Mouse (Mus musculus) heart, embryonic 16.5 days (tissue): ENCODE measurements at regions not wholly inside any gene's neighbourhood (a gene's known extent, or its start where the extent isn't known, plus 50 kb on each side); places are given as distances from the start of the nearest gene placed in this dataset.

Source experiments
- ATAC-seq: fragments of 200-750 bp; cut with Nextera tagmentation; replicated peaks from 2 replicates; pipeline ENCODE4 v1.8.0; 2017; ENCODE audit warnings: moderate number of reproducible peaks; ENCODE audit not compliant: insufficient read depth, low FRiP score; ENCODE audit errors: extremely low read depth
- H3K27ac ChIP-seq: fragments of 300-500 bp; sonication (generic); 2 replicates; pipeline ENCODE4 v1.5.1; 2014; ENCODE audit warnings: mild to moderate bottlenecking, low read length, control low read depth, moderate library complexity
- H3K27me3 ChIP-seq: fragments of 300-500 bp; sonication (generic); 2 replicates; pipeline ENCODE4 v1.6.1; 2014; ENCODE audit warnings: low read length, mixed read lengths; ENCODE audit not compliant: control insufficient read depth, insufficient read depth
- H3K36me3 ChIP-seq: fragments of 300-500 bp; sonication (generic); 2 replicates; pipeline ENCODE4 v1.6.1; 2014; ENCODE audit not compliant: control insufficient read depth, insufficient read depth
- H3K4me1 ChIP-seq: fragments of 300-500 bp; sonication (generic); 2 replicates; pipeline ENCODE4 v1.6.1; 2014; ENCODE audit warnings: low read length, mixed read lengths; ENCODE audit not compliant: control insufficient read depth, insufficient read depth
- H3K4me2 ChIP-seq: fragments of 300-500 bp; sonication (generic); 2 replicates; pipeline ENCODE4 v1.6.1; 2014; ENCODE audit warnings: low read depth, mild to moderate bottlenecking, control low read depth, low read length
- H3K4me3 ChIP-seq: fragments of 300-500 bp; sonication (generic); 2 replicates; pipeline ENCODE4 v1.5.1; 2014; ENCODE audit warnings: mild to moderate bottlenecking, control low read depth, low read length
- H3K9ac ChIP-seq: fragments of 300-500 bp; sonication (generic); 2 replicates; pipeline ENCODE4 v1.6.1; 2014; ENCODE audit warnings: low read length, control low read depth
- H3K9me3 ChIP-seq: fragments of 300-500 bp; sonication (generic); replicated peaks from 2 replicates; pipeline ENCODE4 v1.6.1; 2016; ENCODE audit warnings: low read length; ENCODE audit not compliant: control insufficient read depth
- WGBS: fragments of 180-500 bp; shearing (Covaris S2); extraction: QIAGEN DNeasy Blood & Tissue Kit; methylation state at CpG from one replicate; pipeline ENCODE4 v1.1.7; 2014; 5-methylcytosine and 5-hydroxymethylcytosine counted together

DNA sequence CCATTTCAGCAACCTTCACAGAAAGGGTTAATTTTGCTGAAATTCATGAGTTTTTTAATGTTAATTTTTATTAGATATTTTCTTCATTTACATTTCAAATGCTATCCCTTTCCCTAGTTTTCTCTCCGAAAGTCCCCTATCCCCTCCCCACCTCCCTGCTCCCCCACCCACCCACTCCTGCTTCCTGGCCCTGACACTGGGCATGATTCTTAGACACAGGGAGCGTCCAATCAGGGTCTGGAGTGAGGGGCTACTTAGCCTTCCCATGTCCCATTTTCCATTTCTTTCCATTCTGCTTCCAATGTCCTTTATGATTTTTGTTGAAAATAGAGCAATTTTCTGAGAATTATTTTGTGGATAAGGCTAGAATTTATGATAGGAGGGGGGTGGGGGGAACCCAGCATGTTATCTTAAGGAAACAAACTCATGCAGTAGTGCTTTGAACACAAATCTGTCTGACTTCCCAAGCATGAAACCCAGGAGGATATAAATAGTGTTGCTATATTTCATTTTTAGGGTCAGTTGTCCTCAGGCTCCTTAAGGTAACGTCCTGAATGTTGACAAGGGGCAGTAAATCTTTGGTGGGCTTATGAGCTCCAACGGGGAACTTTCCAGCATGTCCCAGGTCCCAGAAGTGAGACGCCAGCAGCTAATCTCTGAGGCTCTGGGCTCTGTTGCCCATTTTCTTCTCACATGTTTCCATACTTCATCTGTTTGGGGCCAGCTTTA is 254.0 kb downstream of the 4930544G11Rik start:
- H3K27ac ChIP-seq, result no peak overlapping the region
- ATAC-seq, result no peak
- H3K4me1 ChIP-seq, result no peaks in the 10 kb centered on the region
- H3K9ac ChIP-seq, result no peak overlapping the region
- no peaks in the 10 kb centered on the region for H3K36me3 ChIP-seq
- no peak overlapping the region for H3K4me3 ChIP-seq
- no peaks in the 10 kb centered on the region for H3K9me3 ChIP-seq
- H3K4me2 ChIP-seq, result no peak overlapping the region
- no peaks in the 10 kb centered on the region for H3K27me3 ChIP-seq
- WGBS, result 63% methylated on average over 5 of the region's 5 CpGs

DNA sequence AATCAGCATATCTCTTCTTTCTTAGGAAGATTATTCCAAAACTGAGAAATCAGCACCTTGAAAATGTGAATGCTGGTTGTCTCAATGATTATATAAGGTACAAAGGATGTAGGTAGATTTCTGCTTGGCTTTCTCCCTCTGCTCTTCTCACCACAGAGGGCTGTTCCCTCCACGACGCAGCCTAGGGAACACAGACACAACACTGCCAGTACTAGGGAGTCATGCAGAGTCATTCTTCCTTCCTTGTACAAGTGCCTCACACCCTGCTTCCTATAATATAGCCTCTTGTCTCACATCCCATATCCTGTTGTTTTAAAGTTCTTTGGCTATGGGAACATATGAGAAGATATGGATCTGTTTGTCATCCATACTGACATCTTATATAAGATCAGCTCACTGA is 265.1 kb downstream of the 4930544G11Rik start:
- WGBS, result 39% methylated on average over 2 of the region's 2 CpGs
- no peak overlapping the region for H3K4me3 ChIP-seq
- no peak overlapping the region for H3K27ac ChIP-seq
- no peaks in the 10 kb centered on the region for H3K9me3 ChIP-seq
- H3K4me2 ChIP-seq, result no peak overlapping the region
- H3K9ac ChIP-seq, result no peak overlapping the region
- H3K36me3 ChIP-seq, result no peaks in the 10 kb centered on the region
- no peaks in the 10 kb centered on the region for H3K27me3 ChIP-seq
- H3K4me1 ChIP-seq, result no peaks in the 10 kb centered on the region
- ATAC-seq, result no peak

DNA sequence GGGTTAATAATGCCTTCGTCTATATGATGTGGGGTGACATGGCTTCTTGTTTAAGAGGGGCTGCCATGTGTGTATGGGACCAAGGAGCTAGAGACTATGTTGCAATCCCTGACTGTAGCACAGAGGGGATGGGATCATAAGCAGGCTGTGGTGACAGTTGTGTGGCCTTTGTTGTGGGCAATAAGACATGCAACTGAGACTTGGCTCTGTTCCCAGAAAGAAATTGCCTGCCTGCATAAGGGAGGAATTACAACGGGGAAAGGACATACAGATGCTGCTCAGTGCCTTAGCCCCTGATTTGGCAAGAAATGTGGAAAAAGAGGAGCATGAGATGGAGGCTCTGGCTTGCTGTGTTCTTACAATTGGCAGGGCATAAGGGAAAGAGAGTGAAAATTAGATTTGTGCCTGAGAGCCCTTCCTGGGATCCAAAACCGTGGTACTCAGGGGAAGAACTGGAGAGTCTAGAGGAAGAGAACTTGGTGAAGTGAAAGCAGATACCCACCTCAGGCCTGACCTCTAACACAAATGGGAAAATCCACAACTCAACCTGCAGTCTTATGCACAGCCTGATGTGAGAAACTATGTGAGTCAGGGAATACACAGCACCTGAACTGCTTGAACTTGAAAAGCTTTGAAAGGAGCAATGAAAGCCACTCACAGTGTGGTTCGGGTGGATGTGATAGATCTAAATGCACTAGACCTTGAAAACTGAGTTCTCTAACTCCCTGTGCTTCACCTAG is 271.9 kb downstream of the 4930544G11Rik start:
- Histone ChIP-seq H3K9me3 (no peaks in the 10 kb centered on the region), H3K4me2 (no peak overlapping the region), H3K36me3 (no peaks in the 10 kb centered on the region), H3K27ac (no peak overlapping the region), H3K4me3 (no peak overlapping the region), H3K27me3 (no peaks in the 10 kb centered on the region), H3K4me1 (no peaks in the 10 kb centered on the region), H3K9ac (no peak overlapping the region)
- no peak for ATAC-seq
- 47% methylated on average over 4 of the region's 4 CpGs for WGBS

DNA sequence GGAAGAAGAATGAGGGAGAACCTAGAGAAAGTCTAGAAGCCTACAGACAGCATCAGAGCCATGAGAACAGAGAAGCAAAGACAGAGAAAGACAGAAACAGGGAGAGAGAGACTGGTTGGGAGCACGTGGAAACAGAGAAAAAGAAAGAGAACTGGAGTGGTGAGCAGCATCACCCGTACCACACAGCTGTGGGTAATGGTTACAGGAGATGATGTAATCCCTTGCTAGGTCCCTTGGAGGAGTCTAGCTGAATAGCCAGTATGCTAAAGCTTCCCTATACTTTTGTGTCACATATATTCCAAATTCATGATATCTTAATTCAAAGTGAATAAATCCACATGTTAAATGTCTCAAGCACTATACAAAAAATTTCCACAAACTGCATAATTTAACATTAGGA is 284.0 kb downstream of the 4930544G11Rik start:
- Histone ChIP-seq H3K27me3 (no peaks in the 10 kb centered on the region), H3K9me3 (no peaks in the 10 kb centered on the region), H3K4me2 (no peak overlapping the region), H3K9ac (no peak overlapping the region), H3K36me3 (no peaks in the 10 kb centered on the region), H3K4me3 (no peak overlapping the region), H3K4me1 (no peaks in the 10 kb centered on the region), H3K27ac (no peak overlapping the region)
- no peak for ATAC-seq
- 66% methylated on average over 2 of the region's 2 CpGs for WGBS

DNA sequence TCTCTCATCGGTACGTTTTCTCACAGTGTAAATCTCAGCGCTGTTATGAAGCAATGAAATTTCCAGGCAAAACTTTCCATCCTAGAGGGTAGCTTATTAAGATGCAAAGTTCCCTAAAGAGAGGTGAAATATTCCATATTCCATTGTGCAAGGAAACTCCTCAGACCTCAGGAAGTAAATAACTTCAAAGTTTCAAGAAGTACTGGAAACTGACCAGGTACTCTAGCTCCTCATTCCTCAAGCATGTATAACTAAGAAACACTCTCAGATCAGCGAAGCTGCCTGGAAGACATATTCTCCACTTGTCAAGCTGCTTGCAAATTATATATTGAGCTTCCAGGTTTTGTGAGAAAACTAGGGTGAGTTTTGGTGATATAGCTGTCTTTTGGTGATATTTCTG is 279.8 kb upstream of the Mad2l1 start:
- Histone ChIP-seq H3K4me3 (no peak overlapping the region), H3K27me3 (no peaks in the 10 kb centered on the region), H3K4me2 (no peak overlapping the region), H3K36me3 (no peaks in the 10 kb centered on the region), H3K9ac (no peak overlapping the region), H3K4me1 (0 out of 2 replicates have a peak, but pooled peaks cover 2% of the 10 kb centered on the region), H3K27ac (no peak overlapping the region), H3K9me3 (no peaks in the 10 kb centered on the region)
- 70% methylated on average over 4 of the region's 4 CpGs for WGBS
- ATAC-seq, result no peak

DNA sequence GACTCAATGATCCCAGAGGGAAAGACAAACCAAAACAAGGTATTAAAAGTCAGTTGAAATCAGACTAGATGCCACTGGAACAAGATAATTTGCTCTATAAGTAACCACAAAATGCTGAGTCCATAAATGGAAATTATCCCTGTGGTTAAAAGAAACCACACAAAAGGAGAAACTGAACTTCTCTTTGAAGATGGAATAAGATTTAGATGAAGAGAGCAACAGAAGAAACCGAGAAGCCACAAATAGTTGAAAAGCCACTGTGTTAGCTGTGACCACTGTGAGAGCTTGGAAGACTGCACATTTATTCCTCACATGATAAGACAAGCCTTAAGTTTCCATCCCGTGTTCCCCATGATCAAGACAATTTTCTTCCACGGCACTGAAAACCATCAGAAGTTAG is 271.8 kb upstream of the Mad2l1 start:
- Histone ChIP-seq H3K4me2 (no peak overlapping the region), H3K27ac (no peak overlapping the region), H3K9ac (no peak overlapping the region), H3K9me3 (no peaks in the 10 kb centered on the region), H3K4me3 (no peak overlapping the region), H3K27me3 (no peaks in the 10 kb centered on the region), H3K4me1 (no peaks in the 10 kb centered on the region), H3K36me3 (no peaks in the 10 kb centered on the region)
- 69% methylated on average over 3 of the region's 3 CpGs for WGBS
- ATAC-seq, result no peak

DNA sequence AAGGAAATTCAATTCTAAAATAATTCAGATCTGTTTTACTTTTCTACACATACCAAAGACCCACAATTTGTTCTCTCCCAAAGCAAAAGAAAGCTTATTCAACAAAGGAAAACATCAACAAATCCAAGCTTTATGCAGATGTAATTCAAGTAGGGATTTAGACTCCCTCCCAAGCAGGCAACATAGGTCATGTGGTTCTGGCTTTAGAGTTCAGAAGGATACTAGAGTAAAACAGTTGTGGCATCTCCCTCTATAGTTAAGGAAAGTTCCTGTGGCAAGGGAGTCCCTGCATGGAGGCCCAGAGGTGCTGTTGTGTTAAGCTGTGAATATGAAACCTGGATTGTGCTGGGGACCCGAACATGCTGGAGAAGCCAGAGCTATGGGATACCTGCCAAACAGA is 271.3 kb upstream of the Mad2l1 start:
- 72% methylated on average over 1 of the region's 1 CpGs for WGBS
- ATAC-seq, result no peak

DNA sequence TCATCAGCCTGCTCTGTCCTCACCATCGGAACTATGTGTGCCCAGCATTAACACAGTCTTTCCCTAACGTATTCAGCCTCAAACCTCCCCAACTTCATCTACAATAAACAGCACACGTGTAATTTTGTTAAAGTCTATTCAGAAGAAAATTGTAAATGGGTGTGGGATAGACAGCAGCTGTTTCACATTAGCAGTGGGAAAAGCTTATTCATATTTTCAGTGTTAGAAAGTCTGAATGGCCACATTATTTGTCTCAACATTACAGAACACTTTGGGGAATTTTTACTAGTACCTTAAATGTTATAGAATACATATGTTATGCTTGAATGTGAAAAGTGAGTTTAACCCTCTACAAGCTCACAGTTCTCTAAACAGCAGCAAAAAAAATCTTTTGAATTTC is 266.8 kb upstream of the Mad2l1 start:
- Histone ChIP-seq H3K4me1 (peaks cover 8% of the 10 kb centered on the region), H3K9me3 (no peaks in the 10 kb centered on the region), H3K9ac (no peak overlapping the region), H3K27me3 (no peaks in the 10 kb centered on the region), H3K4me2 (no peak overlapping the region), H3K27ac (no peak overlapping the region), H3K4me3 (no peak overlapping the region), H3K36me3 (no peaks in the 10 kb centered on the region)
- 62% methylated on average over 3 of the region's 3 CpGs for WGBS
- no peak for ATAC-seq

More for the DNA sequence above, 271.3 kb upstream of the Mad2l1 start:
- H3K4me2 ChIP-seq, result no peak overlapping the region
- no peaks in the 10 kb centered on the region for H3K4me1 ChIP-seq
- H3K27ac ChIP-seq, result no peak overlapping the region
- H3K9ac ChIP-seq, result no peak overlapping the region
- no peaks in the 10 kb centered on the region for H3K27me3 ChIP-seq
- no peak overlapping the region for H3K4me3 ChIP-seq
- no peaks in the 10 kb centered on the region for H3K36me3 ChIP-seq
- no peaks in the 10 kb centered on the region for H3K9me3 ChIP-seq

DNA sequence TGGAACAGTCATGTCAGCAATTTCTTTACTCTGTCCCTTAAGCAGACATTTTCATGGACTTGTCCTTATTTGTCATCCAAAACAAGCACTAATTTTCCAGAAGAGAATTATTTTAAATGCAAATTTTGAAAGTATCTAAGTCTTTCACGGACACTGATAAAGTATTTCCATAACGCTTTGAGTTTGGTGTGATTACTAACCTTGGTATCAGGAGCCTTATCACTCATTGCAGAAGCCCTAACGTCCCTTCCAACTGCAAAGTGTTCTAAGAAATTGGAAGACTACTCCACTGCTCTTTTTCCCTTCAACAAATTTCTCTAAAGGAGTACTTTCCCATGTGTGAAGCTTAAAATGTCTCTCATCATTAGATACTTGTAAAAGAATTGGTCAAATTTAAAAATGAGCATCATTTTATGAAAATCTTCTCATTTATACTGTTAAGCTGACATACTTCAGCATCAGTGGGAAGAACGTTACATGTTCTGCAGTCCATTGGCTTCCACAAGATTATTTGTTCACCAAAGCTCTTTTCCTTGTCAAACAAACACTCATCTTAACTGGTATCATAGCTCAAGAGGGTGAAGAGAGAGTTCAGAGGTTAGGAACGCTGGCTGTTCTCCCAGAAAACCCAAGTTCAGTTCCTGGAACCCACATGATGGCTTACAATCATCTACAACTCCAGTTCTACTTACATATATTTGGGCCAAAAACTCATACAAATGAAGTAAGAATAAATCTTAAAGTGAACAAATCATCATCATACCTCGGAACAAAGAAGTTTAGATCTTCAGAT is 263.6 kb upstream of the Mad2l1 start:
- no peak overlapping the region for H3K9ac ChIP-seq
- ATAC-seq, result peak; percentile 49; the same call in 1 of the 2 replicates

More for the DNA sequence above, 263.6 kb upstream of the Mad2l1 start:
- Histone ChIP-seq H3K27ac (no peak overlapping the region), H3K27me3 (no peaks in the 10 kb centered on the region), H3K4me2 (no peak overlapping the region), H3K4me3 (no peak overlapping the region), H3K4me1 (peaks cover 8% of the 10 kb centered on the region), H3K9me3 (no peaks in the 10 kb centered on the region), H3K36me3 (no peaks in the 10 kb centered on the region)
- 39% methylated on average over 6 of the region's 6 CpGs for WGBS
